Mouse (Mus musculus) kidney, adult 11 months (tissue): ENCODE data around the gene Fcgbp.
"Not testable (repeated sequence)": the region's sequence is repeated elsewhere in the genome, so short reads cannot be mapped to it uniquely, and the experiment has no call there.

Source experiments
- DNase-seq: peaks from one replicate; pipeline ENCODE4 v3.0.0; 2022

The Fcgbp gene

DNA sequence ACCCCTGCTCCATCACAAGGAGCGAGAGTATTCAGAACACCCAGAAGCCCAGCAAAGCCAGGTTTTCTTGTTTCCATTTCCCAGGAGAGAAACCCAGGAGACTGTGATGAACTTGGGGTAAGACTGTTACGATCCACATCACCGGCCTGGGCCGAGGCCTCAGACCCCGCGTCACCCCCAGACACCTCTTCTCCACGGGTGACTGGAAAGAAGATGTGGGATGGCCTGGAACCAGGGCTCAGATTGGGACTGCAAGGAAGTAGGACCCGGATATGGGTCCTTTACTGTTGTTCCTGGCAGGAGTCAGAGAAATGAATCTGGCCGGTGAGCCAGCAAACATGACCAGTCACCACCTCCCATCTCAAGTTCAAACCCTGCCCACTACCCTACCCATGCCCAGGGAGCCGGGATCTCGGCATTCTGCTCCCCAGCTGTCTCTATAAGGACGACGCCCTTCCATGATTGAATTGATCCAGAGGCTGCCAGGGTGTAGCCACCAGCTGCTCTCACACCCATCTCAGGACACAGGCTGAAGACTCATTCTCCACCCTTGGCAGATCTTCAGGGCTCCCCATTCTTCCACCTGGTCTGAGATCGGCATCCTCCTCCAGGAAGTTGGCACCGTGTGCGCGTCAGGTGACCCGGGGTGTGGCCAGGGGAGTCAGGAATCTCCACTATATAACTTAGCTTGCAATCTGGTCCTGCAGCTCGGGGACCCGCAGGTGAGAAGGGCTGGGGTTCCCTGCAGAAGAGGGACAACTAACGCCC is at the start of gene Fcgbp:
Fcgbp (plus strand) TSS at position 706 of the 768 bp plus-strand sequence.
- no peak for DNase-seq

DNA sequence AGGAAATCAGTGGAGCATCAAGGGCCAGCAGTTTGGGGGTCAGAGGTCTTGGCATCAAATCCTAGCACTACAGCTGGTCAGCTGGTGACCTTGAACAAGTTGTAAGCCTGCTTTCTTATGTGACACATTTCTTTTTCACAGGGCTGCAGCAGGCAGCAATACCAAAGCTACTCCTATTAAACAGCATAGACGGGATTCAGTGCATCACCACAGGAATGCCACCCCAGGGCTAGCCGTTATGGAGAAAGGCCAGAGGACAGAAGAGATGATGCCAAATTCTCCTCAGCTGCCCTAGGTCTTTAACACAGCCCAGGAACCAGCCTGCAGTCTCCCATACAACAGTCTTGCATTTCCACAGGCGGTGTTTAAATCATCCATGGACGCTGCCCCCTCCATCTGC is 26.5 kb upstream of the Fcgbp start:
- DNase-seq, result no peak

- peak; percentile 99 for DNase-seq
Observed at GRCm38 (mm10) chr7:28049476-28050409, 21.3 kb upstream of the Fcgbp start, which contains the start of gene Psmc4. Gene Psmc4, minus strand, starts transcription at chr7:28050101.

DNA sequence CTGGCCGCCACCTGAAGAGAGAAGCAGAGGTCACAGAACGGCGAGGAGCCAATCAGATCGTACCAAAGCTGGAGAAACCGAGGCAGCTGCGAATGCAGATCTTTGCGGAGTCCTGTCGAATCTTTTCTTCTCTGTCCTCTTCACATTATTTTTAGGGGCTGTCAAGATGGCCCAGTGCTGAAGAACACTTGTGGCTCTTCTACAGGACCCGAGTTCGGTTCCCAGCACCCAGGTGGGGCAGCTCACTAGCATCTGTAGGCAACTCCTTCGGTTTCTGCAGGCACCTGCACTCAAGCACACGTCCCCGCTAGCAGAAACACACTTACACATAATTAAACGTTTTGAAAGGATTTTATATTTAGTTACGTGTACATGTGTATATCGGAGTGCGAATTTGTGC is 20.5 kb upstream of the Fcgbp start:
- DNase-seq, result peak; percentile 21

GRCm38 (mm10) chr7:28053046-28053930 is 17.7 kb upstream of the Fcgbp start:
- DNase-seq, result no peak

GRCm38 (mm10) chr7:28059972-28060371 is 11.1 kb upstream of the Fcgbp start:
- DNase-seq, result no peak

GRCm38 (mm10) chr7:28068661-28069060 is 2.4 kb upstream of the Fcgbp start:
- no peak for DNase-seq

- DNase-seq, result no peak
Observed at GRCm38 (mm10) chr7:28069546-28070172, 1.4 kb upstream of the Fcgbp start.

- DNase-seq, result peak; percentile 39
Observed at GRCm38 (mm10) chr7:28084215-28084614, 13.2 kb downstream of the Fcgbp start.

DNA sequence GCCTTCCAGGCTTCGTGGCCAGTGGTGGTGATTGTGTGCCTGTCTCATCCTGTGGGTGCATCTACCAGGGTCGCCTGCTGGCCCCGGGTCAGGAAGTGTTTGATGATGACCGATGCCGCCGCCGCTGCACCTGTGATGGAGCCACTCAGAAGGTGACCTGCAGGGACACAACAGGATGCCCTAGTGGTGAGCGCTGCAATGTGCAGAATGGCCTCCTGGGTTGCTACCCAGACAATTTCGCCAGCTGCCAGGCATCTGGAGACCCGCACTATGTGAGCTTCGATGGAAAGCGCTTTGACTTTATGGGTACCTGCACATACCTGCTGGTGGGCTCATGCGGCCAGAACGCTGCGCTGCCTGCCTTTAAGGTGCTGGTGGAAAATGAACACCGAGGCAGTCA is 15.2 kb downstream of the Fcgbp start:
- no peak for DNase-seq

DNA sequence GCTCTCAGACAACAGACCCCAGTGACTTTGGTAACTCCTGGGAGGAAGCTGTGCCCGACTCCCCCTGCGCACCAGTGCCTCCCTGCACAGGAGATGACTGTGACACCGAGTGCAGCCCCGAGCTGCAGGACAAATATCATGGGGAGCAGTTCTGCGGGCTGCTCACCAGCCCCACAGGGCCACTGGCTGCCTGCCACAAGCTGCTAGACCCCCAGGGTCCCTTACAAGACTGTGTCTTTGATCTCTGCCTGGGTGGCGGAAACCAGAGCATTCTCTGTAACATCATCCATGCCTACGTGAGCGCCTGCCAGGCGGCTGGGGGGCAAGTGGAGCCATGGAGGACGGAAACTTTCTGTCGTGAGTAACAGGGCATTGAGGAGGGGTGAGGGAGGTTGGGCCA is 22.5 kb downstream of the Fcgbp start:
- no peak for DNase-seq

GRCm38 (mm10) chr7:28099101-28099500 is 28.1 kb downstream of the Fcgbp start:
- no peak for DNase-seq

DNA sequence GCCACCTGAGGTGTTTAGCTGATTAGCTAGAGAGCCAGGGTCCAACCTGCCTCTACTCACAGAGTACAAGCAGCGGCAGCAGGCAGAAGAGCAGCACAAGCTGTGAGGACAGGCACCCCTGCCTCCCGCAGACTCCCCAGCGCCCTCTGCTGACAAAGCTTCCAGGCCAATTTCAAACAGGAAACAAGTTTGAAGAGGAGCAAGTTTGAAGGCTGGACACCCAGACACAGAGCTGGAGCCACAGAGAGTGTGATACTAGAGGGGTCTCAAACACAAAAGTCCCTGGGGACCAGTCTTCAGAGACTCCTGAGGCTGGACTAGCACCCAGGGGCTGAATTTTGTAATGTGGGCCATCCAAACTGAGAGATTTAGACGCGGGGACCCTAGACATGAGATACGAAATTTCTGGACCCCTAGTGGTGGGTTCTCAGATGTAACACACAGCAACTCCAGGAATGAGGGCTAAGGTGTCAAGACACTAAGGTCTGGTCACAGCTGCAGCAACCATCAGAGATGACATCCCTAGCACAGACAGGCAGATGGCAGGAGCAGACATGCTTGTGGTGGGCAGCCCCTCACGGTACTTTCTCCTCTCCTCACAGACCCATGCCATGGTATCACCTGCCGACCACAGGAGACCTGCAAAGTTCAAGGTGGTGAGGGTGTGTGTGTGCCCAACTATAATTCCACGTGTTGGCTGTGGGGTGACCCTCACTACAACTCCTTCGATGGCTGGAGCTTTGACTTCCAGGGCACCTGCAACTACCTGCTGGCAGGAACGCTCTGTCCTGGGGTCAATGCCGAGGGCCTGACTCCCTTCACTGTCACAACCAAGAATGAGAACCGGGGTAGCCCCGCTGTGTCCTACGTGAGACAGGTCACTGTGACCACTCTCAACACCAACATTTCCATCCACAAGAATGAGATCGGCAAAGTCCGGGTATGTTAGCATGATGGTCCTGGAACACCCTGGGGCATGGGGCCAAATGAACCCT is 29.9 kb downstream of the Fcgbp start:
- peak; percentile 28 for DNase-seq

- not testable (repeated sequence) for DNase-seq
Observed at GRCm38 (mm10) chr7:28102936-28103335, 31.9 kb downstream of the Fcgbp start.

DNA sequence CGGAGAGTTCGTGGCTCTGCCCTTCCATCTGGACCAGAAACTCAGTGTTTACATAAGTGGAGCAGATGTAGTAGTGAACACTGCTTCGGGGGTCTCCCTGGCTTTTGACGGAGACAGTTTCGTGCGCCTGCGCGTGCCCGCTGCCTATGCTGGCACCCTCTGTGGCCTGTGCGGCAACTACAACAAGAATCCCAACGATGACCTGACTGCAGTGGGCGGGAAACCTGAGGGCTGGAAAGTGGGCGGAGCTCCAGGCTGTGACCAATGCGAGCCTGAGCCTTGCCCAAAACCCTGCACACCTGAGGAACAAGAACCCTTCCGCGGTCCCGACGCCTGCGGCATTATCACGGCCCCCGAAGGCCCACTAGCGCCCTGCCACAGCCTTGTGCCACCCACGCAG is 33.6 kb downstream of the Fcgbp start:
- peak; percentile 77 for DNase-seq

- DNase-seq, result no peak
Observed at GRCm38 (mm10) chr7:28106241-28106640, 35.2 kb downstream of the Fcgbp start.

DNA sequence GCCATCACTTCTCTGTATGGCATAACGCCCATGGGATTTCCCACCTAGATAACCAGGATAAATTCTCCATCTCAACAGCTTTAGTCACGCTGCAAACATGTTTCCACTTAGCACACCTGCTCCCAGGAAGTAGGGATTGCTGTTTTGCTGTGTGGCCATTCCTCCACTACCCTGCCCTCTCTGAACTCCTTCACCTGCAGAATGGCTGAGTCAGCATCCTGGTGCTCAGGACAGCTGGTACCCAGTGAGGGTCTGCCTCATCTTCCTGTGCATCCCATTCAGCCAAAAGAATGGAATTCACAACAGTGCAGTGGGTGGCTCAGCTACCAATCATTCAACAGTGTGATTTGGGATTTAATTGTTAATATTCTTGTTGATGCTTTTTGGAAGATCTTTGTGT is 43.6 kb downstream of the Fcgbp start:
- DNase-seq, result no peak

GRCm38 (mm10) chr7:28129166-28129565 is 58.1 kb downstream of the Fcgbp start, which contains the start of gene 9530053A07Rik:
Gene 9530053A07Rik, plus strand, starts transcription at chr7:28129466.
- no peak for DNase-seq

GRCm38 (mm10) chr7:28137613-28138012 is 66.6 kb downstream of the Fcgbp start:
- DNase-seq, result no peak

GRCm38 (mm10) chr7:28148263-28148662 is 77.2 kb downstream of the Fcgbp start:
- peak; percentile 30 for DNase-seq

- no peak for DNase-seq
Observed at GRCm38 (mm10) chr7:28149841-28150240, 78.8 kb downstream of the Fcgbp start.
